Mouse (Mus musculus) heart, postnatal 0 days (tissue): ENCODE measurements around the gene Chpf2. TPM values are rescaled to one million over a fixed set of nuclear protein-coding genes. Genes with fewer than 3 reads are reported as not detected.

ENCODE experiments used
- ATAC-seq: fragments of 200-750 bp; cut with Nextera tagmentation; 2 replicates; pipeline ENCODE4 v1.8.0; 2017; ENCODE audit warnings: low read depth, moderate number of reproducible peaks, moderate library complexity; ENCODE audit not compliant: insufficient read depth
- DNase-seq: peaks from one replicate; pipeline ENCODE4 v3.0.0-alpha.2; 2016; ENCODE audit warnings: low spot score
- H3K27ac ChIP-seq: fragments of 300-500 bp; sonication (generic); 2 replicates; pipeline ENCODE4 v1.5.1; 2014; ENCODE audit warnings: low read depth, mild to moderate bottlenecking
- H3K27me3 ChIP-seq: fragments of 300-500 bp; sonication (generic); 2 replicates; pipeline ENCODE4 v1.6.1; 2014; ENCODE audit warnings: low read length, mixed read lengths; ENCODE audit not compliant: control insufficient read depth, insufficient read depth
- H3K36me3 ChIP-seq: fragments of 300-500 bp; sonication (generic); replicated peaks from 2 replicates; pipeline ENCODE4 v1.6.1; 2014; ENCODE audit warnings: low read length, mixed read lengths; ENCODE audit not compliant: control insufficient read depth, insufficient read depth
- H3K4me1 ChIP-seq: fragments of 300-500 bp; sonication (generic); 2 replicates; pipeline ENCODE4 v1.6.1; 2014; ENCODE audit warnings: antibody characterized with exemption; ENCODE audit not compliant: control insufficient read depth, insufficient read depth
- H3K4me2 ChIP-seq: fragments of 300-500 bp; sonication (generic); 2 replicates; pipeline ENCODE4 v1.6.1; 2014; ENCODE audit warnings: low read depth, mild to moderate bottlenecking, low read length, moderate library complexity
- H3K4me3 ChIP-seq: fragments of 300-500 bp; sonication (generic); 2 replicates; pipeline ENCODE4 v1.5.1; 2014; ENCODE audit warnings: low read depth, low read length
- H3K9ac ChIP-seq: fragments of 300-500 bp; sonication (generic); replicated peaks from 2 replicates; pipeline ENCODE4 v1.6.1; 2014; ENCODE audit warnings: low read depth, low read length, mixed read lengths
- H3K9me3 ChIP-seq: fragments of 300-500 bp; sonication (generic); replicated peaks from 2 replicates; pipeline ENCODE4 v1.6.1; 2016; ENCODE audit warnings: low read length; ENCODE audit not compliant: control insufficient read depth
- CTCF ChIP-seq: IDR thresholded peaks from 2 replicates; pipeline ENCODE4 v1.5.1; 2016; ENCODE audit warnings: antibody characterized with exemption, control low read depth, low read depth
- EP300 ChIP-seq: IDR thresholded peaks from 2 replicates; pipeline ENCODE4 v1.6.1; 2016; ENCODE audit warnings: antibody characterized with exemption, low read depth
- WGBS: fragments of 180-500 bp; shearing (Covaris S2); extraction: QIAGEN DNeasy Blood & Tissue Kit; methylation state at CpG from one replicate; pipeline ENCODE4 v1.1.7; 2014; 5-methylcytosine and 5-hydroxymethylcytosine counted together
- polyA plus RNA-seq: library from polyadenylated mRNA; unstranded; fragments of >200 nt; fragmentation: Nextera tagmentation; extraction: Ambion mirVana; gene quantifications from 2 replicates; pipeline ENCODE4 v1.2.1, GENCODE M21; 2015
- total RNA-seq: library from RNA; depleted of rRNA; stranded (reverse); fragments of >200 nt; gene quantifications from 2 replicates; pipeline ENCODE4 v1.2.3, GENCODE M21; 2014; ENCODE audit warnings: low replicate concordance

Gene Chpf2
- total and polyA plus RNA-seq, 2 experiments from 2014 or later, result 13.2 to 64.4 TPM

GRCm38 (mm10) chr5:24612302-24612649 lies 25.7 kb downstream of the Chpf2 start:
- DNase-seq (no peak), ATAC-seq (peak; percentile 14; the same call in 1 of the 2 replicates)
- Histone ChIP-seq H3K4me1 (peaks cover 26% of the 10 kb centered on the region), H3K27ac (no peak overlapping the region), H3K9me3 (no peaks in the 10 kb centered on the region), H3K9ac (no peak overlapping the region; the same call in 1 of the 2 replicates), H3K4me2 (no peak overlapping the region), H3K4me3 (no peak overlapping the region), H3K36me3 (no peaks in the 10 kb centered on the region), H3K27me3 (no peaks in the 10 kb centered on the region)
- WGBS, result 61% methylated on average over 5 of the region's 5 CpGs
- TF ChIP-seq EP300 (no peak), CTCF (peak; percentile 28; the same call in 1 of the 2 replicates)

GRCm38 (mm10) chr5:24615097-24615496 lies 28.6 kb downstream of the Chpf2 start:
- Histone ChIP-seq H3K4me1 (peaks cover 16% of the 10 kb centered on the region; the same call in 1 of the 2 replicates), H3K27me3 (no peaks in the 10 kb centered on the region), H3K36me3 (no peaks in the 10 kb centered on the region), H3K27ac (no peak overlapping the region), H3K4me2 (no peak overlapping the region), H3K4me3 (no peak overlapping the region), H3K9me3 (no peaks in the 10 kb centered on the region), H3K9ac (no peak overlapping the region)
- 53% methylated on average over 6 of the region's 6 CpGs for WGBS
- DNase-seq, result no peak
- no peak for ATAC-seq
- TF ChIP-seq CTCF (no peak), EP300 (no peak)

GRCm38 (mm10) chr5:24618921-24619320 lies 32.4 kb downstream of the Chpf2 start:
- Histone ChIP-seq H3K9me3 (no peaks in the 10 kb centered on the region), H3K27me3 (peaks cover 22% of the 10 kb centered on the region), H3K27ac (no peak overlapping the region), H3K4me3 (no peak overlapping the region), H3K36me3 (no peaks in the 10 kb centered on the region), H3K4me2 (no peak overlapping the region), H3K4me1 (no peaks in the 10 kb centered on the region), H3K9ac (no peak overlapping the region)
- TF ChIP-seq EP300, result no peak
- TF ChIP-seq CTCF, result no peak
- ATAC-seq (no peak), DNase-seq (no peak)
- 72% methylated on average over 3 of the region's 3 CpGs for WGBS

GRCm38 (mm10) chr5:24620116-24620515 lies 33.6 kb downstream of the Chpf2 start:
- Histone ChIP-seq H3K4me3 (no peak overlapping the region), H3K36me3 (no peaks in the 10 kb centered on the region), H3K9ac (no peak overlapping the region), H3K27ac (no peak overlapping the region), H3K4me1 (peaks cover 7% of the 10 kb centered on the region), H3K4me2 (no peak overlapping the region), H3K9me3 (no peaks in the 10 kb centered on the region), H3K27me3 (peaks cover 28% of the 10 kb centered on the region)
- 50% methylated on average over 8 of the region's 8 CpGs for WGBS
- ATAC-seq (0 out of 2 replicates have a peak, but pooled peaks have one; percentile 26), DNase-seq (no peak)
- TF ChIP-seq EP300 (no peak), CTCF (no peak)

- Histone ChIP-seq H3K27ac (no peak overlapping the region), H3K4me1 (peaks cover 7% of the 10 kb centered on the region), H3K27me3 (peaks cover 28% of the 10 kb centered on the region), H3K4me3 (no peak overlapping the region), H3K9me3 (no peaks in the 10 kb centered on the region), H3K9ac (no peak overlapping the region), H3K36me3 (no peaks in the 10 kb centered on the region), H3K4me2 (no peak overlapping the region)
- TF ChIP-seq CTCF, result no peak
- TF ChIP-seq EP300, result no peak
- WGBS, result 75% methylated on average over 8 of the region's 8 CpGs
- no peak for DNase-seq
- ATAC-seq, result no peak
These were observed 34.1 kb downstream of the Chpf2 start for GRCm38 (mm10) chr5:24620626-24621025.

- no peak overlapping the region for H3K4me2 ChIP-seq
- peaks cover 28% of the 10 kb centered on the region for H3K27me3 ChIP-seq
- DNase-seq (no peak), ATAC-seq (no peak)
- 82% methylated on average over 7 of the region's 7 CpGs for WGBS
- H3K9ac ChIP-seq, result no peak overlapping the region
- no peak overlapping the region for H3K27ac ChIP-seq
- no peaks in the 10 kb centered on the region for H3K9me3 ChIP-seq
- TF ChIP-seq EP300 (no peak), CTCF (no peak)
- H3K4me1 ChIP-seq, result peaks cover 7% of the 10 kb centered on the region
- no peaks in the 10 kb centered on the region for H3K36me3 ChIP-seq
- H3K4me3 ChIP-seq, result no peak overlapping the region
These were observed 36.0 kb downstream of the Chpf2 start for GRCm38 (mm10) chr5:24622386-24623040.
